Mouse (Mus musculus) retina, postnatal 7 days (tissue): Measurements from ENCODE around the gene Syngr4.
"Not testable (repeated sequence)": the region's sequence is repeated elsewhere in the genome, so short reads cannot be mapped to it uniquely, and the experiment has no call there.

Experiments used
- DNase-seq: peaks from one replicate; pipeline ENCODE4 v3.0.0-alpha.2; 2012; ENCODE audit warnings: low read depth, low spot score

The Syngr4 gene

GRCm38 (mm10) chr7:45916056-45917003, 19.8 kb upstream of the Syngr4 start:
- DNase-seq: peak; percentile 53

- no peak for DNase-seq
These were observed 18.5 kb upstream of the Syngr4 start for GRCm38 (mm10) chr7:45915011-45915410.

GRCm38 (mm10) chr7:45914067-45914466, 17.6 kb upstream of the Syngr4 start:
- DNase-seq: no peak

GRCm38 (mm10) chr7:45909145-45909544, 12.6 kb upstream of the Syngr4 start:
- DNase-seq: no peak

GRCm38 (mm10) chr7:45908384-45908783, 11.9 kb upstream of the Syngr4 start:
- no peak for DNase-seq

- DNase-seq: no peak
These were observed 10.1 kb upstream of the Syngr4 start for GRCm38 (mm10) chr7:45906622-45907021.

- DNase-seq: no peak
These were observed 6.0 kb upstream of the Syngr4 start for GRCm38 (mm10) chr7:45902481-45903002.

GRCm38 (mm10) chr7:45901562-45901961, 5.0 kb upstream of the Syngr4 start:
- no peak for DNase-seq

GRCm38 (mm10) chr7:45898125-45898524, 1.6 kb upstream of the Syngr4 start:
- not testable (repeated sequence) for DNase-seq

GRCm38 (mm10) chr7:45897258-45897757, 794 bp upstream of the Syngr4 start:
- no peak for DNase-seq

GRCm38 (mm10) chr7:45895931-45896516, 490 bp downstream of the Syngr4 start:
- DNase-seq: no peak

- no peak for DNase-seq
These were observed 3.9 kb downstream of the Syngr4 start for GRCm38 (mm10) chr7:45892651-45893050.

GRCm38 (mm10) chr7:45887246-45887645, 9.3 kb downstream of the Syngr4 start:
- DNase-seq: no peak

- DNase-seq: no peak
These were observed 15.5 kb downstream of the Syngr4 start for GRCm38 (mm10) chr7:45881011-45881410.

- DNase-seq: no peak
These were observed 16.0 kb downstream of the Syngr4 start for GRCm38 (mm10) chr7:45880531-45880930.

GRCm38 (mm10) chr7:45878278-45878677, 18.2 kb downstream of the Syngr4 start, which contains the start of gene Grin2d:
TSS of gene Grin2d (minus strand) at chr7:45878378.
- not testable (repeated sequence) for DNase-seq

GRCm38 (mm10) chr7:45876895-45877294, 19.6 kb downstream of the Syngr4 start:
- DNase-seq: no peak

- DNase-seq: peak; percentile 27
These were observed 23.2 kb downstream of the Syngr4 start for GRCm38 (mm10) chr7:45873061-45873947.

GRCm38 (mm10) chr7:45872624-45873023, 23.9 kb downstream of the Syngr4 start, which contains the start of gene Kdelr1:
TSS of gene Kdelr1 (plus strand) at chr7:45872772.
- DNase-seq: peak; percentile 79

GRCm38 (mm10) chr7:45870282-45871058, 26.0 kb downstream of the Syngr4 start:
- DNase-seq: no peak
